Mouse (Mus musculus) cerebellum, adult (tissue): ENCODE measurements at regions not wholly inside any gene's neighbourhood (a gene's known extent, or its start where the extent isn't known, plus 50 kb on each side); places are given as distances from the start of the nearest gene placed in this dataset.

ENCODE experiments used
- ATAC-seq: cut with Nextera tagmentation; 2 replicates; pipeline ENCODE4 v1.9.2; 2017; ENCODE audit warnings: mild to moderate bottlenecking, moderate library complexity, mixed read lengths; ENCODE audit not compliant: insufficient number of reproducible peaks, low FRiP score, low TSS enrichment

DNA sequence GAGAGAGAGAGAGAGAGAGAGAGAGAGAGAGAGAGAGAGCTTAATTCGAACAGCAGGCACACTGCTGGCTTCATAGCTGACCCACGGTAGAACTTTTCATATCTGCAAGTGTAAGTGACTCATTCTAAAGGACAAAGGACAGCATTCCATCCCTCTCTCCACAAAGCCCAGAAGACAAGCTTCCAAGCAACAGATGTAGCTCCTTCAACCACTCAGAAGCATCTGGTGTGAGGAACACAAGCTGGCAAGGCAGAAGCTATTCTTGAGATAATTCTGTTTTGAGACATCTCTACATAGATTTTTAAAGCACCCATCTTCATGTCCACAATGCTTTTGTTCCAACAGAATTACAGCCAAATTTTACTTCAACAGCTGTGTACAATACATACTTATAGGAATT is 294.2 kb upstream of the Gria1 start:
- ATAC-seq, result no peak

DNA sequence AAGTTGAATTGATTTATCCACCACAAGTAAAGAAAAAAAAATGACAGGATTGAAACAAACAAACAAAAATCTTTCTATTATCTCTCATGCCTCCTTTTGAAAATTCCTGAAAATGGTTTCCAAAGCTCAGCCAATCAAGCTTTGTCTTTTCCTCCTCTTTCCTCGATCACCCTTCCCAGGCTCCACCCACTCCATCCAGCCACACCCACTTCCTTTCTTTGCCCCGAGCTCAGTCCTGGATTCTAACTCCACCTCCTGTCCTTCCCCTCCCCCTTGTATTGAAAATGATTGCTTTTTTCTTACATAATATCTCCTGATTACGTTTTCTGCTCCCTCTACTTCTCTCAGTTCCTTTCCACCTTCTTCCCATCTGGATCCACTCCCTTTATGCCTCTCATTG is 286.0 kb upstream of the Gria1 start:
- ATAC-seq, result no peak

- ATAC-seq, result no peak
These were observed 285.0 kb upstream of the Gria1 start for GRCm38 (mm10) chr11:56726161-56726560.

GRCm38 (mm10) chr11:56727556-56727955 is 283.6 kb upstream of the Gria1 start:
- ATAC-seq, result no peak

DNA sequence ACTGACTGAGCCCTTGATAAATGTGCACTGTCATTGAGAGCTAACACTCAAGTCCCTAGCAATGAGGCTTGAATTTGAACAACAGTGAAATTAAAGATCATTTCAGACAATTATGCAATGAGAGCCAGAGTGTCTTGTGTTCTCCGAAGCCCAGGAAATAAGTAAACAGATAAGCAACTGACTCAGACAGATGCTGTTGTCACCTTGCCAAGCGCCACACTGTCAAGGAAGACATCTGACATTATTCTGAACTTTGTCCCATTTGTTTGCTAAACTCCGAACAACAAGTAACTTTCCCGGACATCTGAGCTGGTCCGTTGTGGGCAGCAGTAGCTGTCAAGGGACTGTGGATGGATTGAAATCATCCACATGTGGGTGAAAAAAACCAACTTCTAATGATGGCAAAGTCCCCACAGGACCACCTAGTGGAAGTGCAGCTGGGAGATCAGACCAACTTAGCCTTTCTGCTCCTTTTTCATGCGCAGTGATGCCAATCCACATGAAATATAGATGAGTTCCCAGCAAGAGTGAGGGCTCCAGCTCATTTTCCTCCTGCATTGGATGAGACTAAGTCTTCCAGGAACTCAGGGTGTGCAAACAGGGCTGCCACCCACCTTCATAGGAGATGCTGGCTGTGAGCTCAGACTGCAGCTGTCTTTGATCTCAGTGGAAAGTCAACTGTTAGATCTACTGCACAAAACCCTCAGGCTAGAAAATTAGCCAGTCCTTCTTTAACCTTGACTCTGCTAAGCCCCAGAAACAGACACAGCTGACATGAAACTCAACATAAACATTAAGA is 282.8 kb upstream of the Gria1 start:
- no peak for ATAC-seq

DNA sequence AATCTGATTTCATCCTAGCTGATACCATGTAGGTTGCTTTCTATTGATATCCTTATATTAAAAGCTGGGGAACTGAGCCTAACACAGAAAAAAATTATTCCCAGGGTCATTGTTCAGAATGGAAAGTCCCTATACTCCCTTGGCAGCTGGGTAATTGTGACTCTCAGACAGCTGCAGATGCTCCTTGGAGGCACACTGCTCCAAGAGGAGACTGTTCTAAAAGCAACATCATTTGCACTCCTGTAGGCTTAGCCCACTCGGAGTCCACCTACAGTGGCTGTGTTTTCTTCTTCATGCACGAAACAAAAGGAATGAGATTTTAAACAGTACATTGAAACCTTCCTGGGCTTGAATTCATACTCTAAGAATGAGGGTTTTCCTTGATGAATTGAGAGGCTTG is 269.3 kb upstream of the Gria1 start:
- no peak for ATAC-seq

- no peak for ATAC-seq
These were observed 261.2 kb upstream of the Gria1 start for GRCm38 (mm10) chr11:56750032-56750431.

GRCm38 (mm10) chr11:56750639-56751038 is 260.5 kb upstream of the Gria1 start:
- no peak for ATAC-seq

DNA sequence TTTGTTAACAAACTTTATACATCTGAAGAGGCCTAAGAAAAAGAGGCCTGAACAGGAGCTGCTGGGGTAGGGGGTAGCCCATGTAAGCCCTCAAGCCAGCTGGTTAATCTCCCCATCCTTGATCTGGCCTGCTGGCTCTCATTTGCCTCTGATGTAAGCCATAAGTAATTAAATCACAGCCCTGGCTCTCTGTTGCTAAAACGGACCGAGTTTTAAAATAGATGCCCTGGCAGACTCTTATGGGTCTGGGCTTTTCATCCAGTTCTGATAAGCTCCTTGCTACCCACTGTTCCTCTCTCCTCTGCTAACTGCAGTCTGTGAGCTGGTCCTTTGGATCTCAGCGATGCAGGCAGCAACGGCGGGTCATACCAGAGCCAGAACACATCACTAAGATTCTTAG is 259.3 kb upstream of the Gria1 start:
- ATAC-seq, result no peak

DNA sequence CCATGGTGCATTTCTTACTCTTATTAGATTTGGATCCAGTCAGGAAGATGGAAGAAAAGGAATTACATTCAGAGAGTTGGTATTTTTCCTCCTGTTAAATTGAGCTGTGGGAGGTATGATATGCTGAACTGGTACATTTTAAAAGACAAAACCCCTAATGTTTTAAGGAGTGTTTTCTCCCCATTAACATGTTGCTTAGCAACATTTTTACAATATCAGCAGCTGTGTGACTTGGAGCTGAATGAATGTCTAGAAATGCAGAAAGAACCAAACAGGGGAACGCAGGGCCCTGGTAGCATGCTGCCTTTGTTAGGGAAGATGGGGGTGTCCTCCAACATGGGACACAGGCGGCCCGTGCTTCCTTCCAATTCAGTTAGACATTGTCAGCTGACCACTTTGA is 257.5 kb upstream of the Gria1 start:
- no peak for ATAC-seq

DNA sequence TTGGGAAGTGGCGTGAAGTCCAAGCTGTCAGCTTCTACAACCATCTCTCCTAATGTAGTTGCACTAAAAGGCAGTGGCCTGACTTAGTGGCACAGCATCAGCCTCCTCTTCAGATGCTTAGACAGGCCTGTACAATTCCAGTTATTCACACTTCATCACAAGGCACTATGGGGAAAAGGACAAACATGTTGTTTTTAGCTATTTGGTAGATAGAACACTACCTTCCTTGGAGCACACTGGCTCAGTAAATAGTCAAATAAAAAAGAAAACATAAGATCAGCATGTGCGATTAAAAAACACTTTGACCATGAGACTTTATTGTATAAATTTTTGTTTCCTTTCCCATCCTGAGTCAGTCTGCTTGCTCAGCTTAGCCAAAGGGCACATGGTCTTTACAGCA is 250.7 kb upstream of the Gria1 start:
- ATAC-seq, result no peak

GRCm38 (mm10) chr11:56762467-56763120 is 248.6 kb upstream of the Gria1 start:
- no peak for ATAC-seq

- ATAC-seq, result no peak
These were observed 243.8 kb upstream of the Gria1 start for GRCm38 (mm10) chr11:56767424-56767823.

DNA sequence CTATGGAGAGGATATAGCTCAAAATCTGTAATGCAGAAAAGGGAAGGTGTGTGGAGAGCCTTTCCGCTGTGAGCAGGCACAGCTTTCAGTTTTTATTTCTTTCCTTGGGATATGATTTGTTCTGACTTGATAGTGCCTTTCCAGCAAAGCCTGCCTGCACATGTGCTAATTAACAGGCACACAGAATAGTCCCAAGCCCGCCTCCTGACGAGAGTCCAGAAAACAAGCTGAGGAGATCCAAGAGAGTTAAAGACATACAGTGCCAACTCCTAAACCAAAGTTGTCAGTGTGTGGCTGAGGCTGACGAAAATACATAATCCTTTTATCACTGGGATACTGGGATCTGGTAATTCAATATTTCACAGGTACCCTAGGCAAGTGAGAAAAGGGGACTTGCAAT is 224.8 kb upstream of the Gria1 start:
- no peak for ATAC-seq

DNA sequence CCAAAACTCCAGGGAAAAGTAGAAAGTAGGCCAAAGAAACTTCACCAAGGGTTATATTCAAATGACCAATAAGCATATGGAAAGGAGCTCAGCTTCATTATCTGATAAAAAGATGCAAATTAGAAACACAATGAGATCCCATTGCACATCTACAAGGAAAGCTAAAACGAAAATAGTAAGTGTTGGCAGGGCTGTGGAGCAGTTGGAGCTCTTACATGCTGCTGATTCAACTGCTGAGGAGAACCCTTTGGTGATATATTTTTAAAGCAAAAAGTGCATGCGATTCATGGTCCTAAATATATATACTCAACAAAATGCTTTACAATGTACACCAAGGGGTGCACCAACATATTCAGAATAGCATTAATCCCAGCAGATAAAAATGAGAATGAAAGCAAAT is 218.5 kb upstream of the Gria1 start:
- ATAC-seq, result no peak

DNA sequence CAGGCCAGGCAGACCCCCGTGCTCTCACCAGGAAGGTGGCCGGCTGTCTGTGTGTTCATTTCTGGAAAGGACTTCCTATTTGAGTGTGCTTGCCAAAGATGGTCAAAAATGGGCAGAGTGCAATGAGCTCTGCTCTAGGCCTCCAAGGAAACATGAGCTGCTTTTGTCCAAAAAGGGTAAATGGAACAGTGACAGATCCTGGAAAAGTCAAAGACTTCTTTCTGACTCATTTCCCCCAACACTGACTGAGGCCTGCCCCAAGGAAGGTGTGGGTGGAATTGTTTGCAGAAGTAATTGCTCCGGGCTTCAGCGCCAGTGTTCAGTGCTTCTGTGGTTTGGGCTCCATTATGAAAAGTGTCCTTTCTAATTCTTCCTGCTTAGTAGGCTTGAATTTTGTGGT is 203.9 kb upstream of the Gria1 start:
- ATAC-seq, result no peak

GRCm38 (mm10) chr11:56810141-56810540 is 201.0 kb upstream of the Gria1 start:
- ATAC-seq, result no peak

GRCm38 (mm10) chr11:56812121-56812520 is 199.1 kb upstream of the Gria1 start:
- ATAC-seq, result no peak

DNA sequence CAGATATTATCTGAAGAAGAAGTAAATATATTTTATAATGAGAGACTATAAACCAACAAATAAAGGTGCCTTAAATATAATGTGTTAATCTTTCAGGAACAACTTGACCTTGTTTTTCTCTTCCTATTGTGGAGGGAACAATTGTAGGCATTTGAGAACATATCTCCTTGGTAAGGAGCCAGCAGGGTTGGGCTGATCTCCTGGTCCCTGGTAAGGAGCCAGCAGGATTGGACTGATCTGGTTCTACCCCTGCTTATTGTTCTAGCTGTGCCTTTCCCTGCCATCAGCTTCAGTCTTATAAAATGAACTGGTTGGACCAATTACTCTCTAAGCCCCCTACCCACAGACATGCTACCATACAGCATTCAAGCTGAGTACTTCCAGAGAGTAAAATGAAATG is 187.7 kb upstream of the Gria1 start:
- no peak for ATAC-seq

- ATAC-seq, result no peak
These were observed 183.7 kb upstream of the Gria1 start for GRCm38 (mm10) chr11:56827499-56827898.

DNA sequence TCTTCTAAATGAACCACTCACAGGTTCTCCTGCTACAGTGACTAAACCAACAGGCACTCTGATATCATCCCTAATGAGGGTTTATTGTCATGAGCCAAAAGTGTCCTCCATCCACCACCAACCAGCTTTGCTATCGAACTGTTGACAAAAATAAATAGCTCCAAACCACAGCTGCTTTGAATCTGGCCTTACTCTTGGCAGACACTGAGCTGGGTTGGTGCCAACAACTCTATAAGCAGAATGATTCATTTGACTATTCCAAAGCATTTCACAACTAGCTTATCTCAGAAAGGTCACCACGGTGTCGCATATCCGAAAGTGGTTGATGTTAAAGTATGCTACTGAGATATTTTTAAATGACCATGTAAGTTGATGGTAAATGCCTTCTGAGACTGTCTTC is 148.5 kb upstream of the Gria1 start:
- no peak for ATAC-seq

DNA sequence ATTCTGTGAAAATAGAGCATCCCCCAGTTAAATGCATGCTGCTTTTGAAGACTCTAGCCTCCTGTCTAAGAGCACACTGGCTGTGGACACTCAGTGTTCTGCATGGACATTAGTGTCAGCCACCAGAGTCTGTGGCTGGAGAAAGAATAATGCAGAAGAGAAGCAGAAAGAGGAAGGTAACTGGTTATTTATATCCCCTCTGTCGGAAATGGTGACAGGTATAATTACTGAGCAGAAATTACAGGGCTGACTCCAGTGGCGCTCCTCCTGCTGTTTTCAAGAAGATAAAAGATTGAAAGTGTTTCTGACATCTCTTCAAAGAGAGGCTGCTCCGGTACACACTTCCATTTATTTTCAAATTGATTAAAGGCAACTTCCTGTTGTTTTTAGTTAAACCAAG is 139.5 kb upstream of the Gria1 start:
- no peak for ATAC-seq
